In genomic region chr11:113666648-113667047, GRCm38 (mm10) we compare ENCODE assay signal across 8 mouse cellular contexts. TPM values are rescaled to one million over a fixed set of nuclear protein-coding genes. Genes with fewer than 3 reads are reported as not detected.
A peak's percentile ranks its signal among the peaks of the same experiment; 100 is the strongest.
DNase-seq lines count a peak whose midpoint lies in the region; ATAC-seq and TF ChIP-seq lines count a peak whose summit lies in the region.

No protein-coding gene starts in this region.

- H3K9me3 ChIP-seq in heart, embryonic 13.5 days: no peaks in the 10 kb centered on the region
- no peaks in the 10 kb centered on the region for H3K9me3 ChIP-seq in liver, embryonic 13.5 days (replicated peaks)
- no peaks in the 10 kb centered on the region for H3K9me3 ChIP-seq in hindbrain, embryonic 11.5 days (ENCODE audit: control insufficient read depth, low read length)

- no peak overlapping the region for H3K9ac ChIP-seq in heart, embryonic 13.5 days
- H3K9ac ChIP-seq in liver, embryonic 13.5 days: peak overlapping the region; percentile 57
- no peak overlapping the region for H3K9ac ChIP-seq in hindbrain, embryonic 11.5 days (ENCODE audit: low read depth, low read length)

- no peak overlapping the region for H3K27ac ChIP-seq in heart, embryonic 13.5 days (replicated peaks)
- peak overlapping the region; percentile 82 for H3K27ac ChIP-seq in liver, embryonic 13.5 days
- no peak overlapping the region for H3K27ac ChIP-seq in thymus, adult 2 months (ENCODE audit: control insufficient read depth, insufficient read depth, low read length)
- no peak overlapping the region for H3K27ac ChIP-seq in hindbrain, embryonic 11.5 days (ENCODE audit: low read depth, low read length)

- DNase-seq in heart, postnatal 36 days: no peak
- DNase-seq in induced T-regulatory cell, adult 2 months (ENCODE audit: low read depth): peak; percentile 52
- DNase-seq in liver, embryonic 13.5 days: no peak
- peak; percentile 46 for DNase-seq in thymus, adult 2 months
- DNase-seq in c-Kit-positive CD71-positive TER-119-positive erythroid progenitor cells, embryonic 14.5 days (ENCODE audit: low spot score): no peak
- DNase-seq in frontal cortex, adult 2 months (ENCODE audit: extremely low spot score in 1 of 2, low spot score in 1 of 2): no peak
- no peak for DNase-seq in hindbrain, embryonic 11.5 days (ENCODE audit: low spot score)

- H3K27me3 ChIP-seq in heart, embryonic 13.5 days (replicated peaks): no peaks in the 10 kb centered on the region
- H3K27me3 ChIP-seq in liver, embryonic 13.5 days: no peaks in the 10 kb centered on the region
- H3K27me3 ChIP-seq in thymus, adult 2 months (ENCODE audit: control insufficient read depth, insufficient read depth, low read length): no peaks in the 10 kb centered on the region
- H3K27me3 ChIP-seq in hindbrain, embryonic 11.5 days (ENCODE audit: control insufficient read depth, insufficient read depth, low read length): no peaks in the 10 kb centered on the region

- peaks cover 81% of the 10 kb centered on the region for H3K36me3 ChIP-seq in heart, embryonic 13.5 days
- H3K36me3 ChIP-seq in liver, embryonic 13.5 days: peaks cover 91% of the 10 kb centered on the region
- H3K36me3 ChIP-seq in thymus, adult 2 months (ENCODE audit: control insufficient read depth, insufficient read depth, low read length): peaks cover 36% of the 10 kb centered on the region
- H3K36me3 ChIP-seq in hindbrain, embryonic 11.5 days (ENCODE audit: control insufficient read depth, insufficient read depth, low read length): no peaks in the 10 kb centered on the region

- intact Hi-C loops in heart, postnatal 36 days (cut with DNase I): no loop called here

- TF ChIP-seq CTCF in thymus, adult 2 months (IDR thresholded peaks at IDR 0.05; ENCODE audit: borderline replicate concordance, control insufficient read depth, extremely low read depth, insufficient read depth, low read length, poor library complexity): no peak

- H3K4me2 ChIP-seq in heart, embryonic 13.5 days: peak overlapping the region; percentile 19; the same call in 1 of the 2 replicates
- peak overlapping the region; percentile 56 for H3K4me2 ChIP-seq in liver, embryonic 13.5 days
- no peak overlapping the region for H3K4me2 ChIP-seq in hindbrain, embryonic 11.5 days (replicated peaks; ENCODE audit: low read depth, low read length)

- no peak for ATAC-seq in heart, embryonic 13.5 days (ENCODE audit: extremely low read depth, insufficient number of reproducible peaks, low FRiP score, low TSS enrichment)
- peak; percentile 41; the same call in 1 of the 2 replicates for ATAC-seq in liver, embryonic 13.5 days (ENCODE audit: low read depth)
- no peak for ATAC-seq in hindbrain, embryonic 11.5 days (ENCODE audit: low FRiP score)

- H3K4me1 ChIP-seq in heart, embryonic 13.5 days: peaks cover 38% of the 10 kb centered on the region
- H3K4me1 ChIP-seq in liver, embryonic 13.5 days (replicated peaks): peaks cover 62% of the 10 kb centered on the region
- H3K4me1 ChIP-seq in thymus, adult 2 months (replicated peaks; ENCODE audit: control insufficient read depth, insufficient read depth, low read length): peaks cover 4% of the 10 kb centered on the region
- H3K4me1 ChIP-seq in hindbrain, embryonic 11.5 days (replicated peaks; ENCODE audit: control insufficient read depth, insufficient read depth, low read length): no peaks in the 10 kb centered on the region

- H3K4me3 ChIP-seq in heart, embryonic 13.5 days: no peak overlapping the region
- peak overlapping the region; percentile 20 for H3K4me3 ChIP-seq in liver, embryonic 13.5 days (replicated peaks)
- no peak overlapping the region for H3K4me3 ChIP-seq in thymus, adult 2 months (ENCODE audit: control insufficient read depth, insufficient read depth, low read length)
- H3K4me3 ChIP-seq in hindbrain, embryonic 11.5 days (ENCODE audit: low read depth, low read length): no peak overlapping the region

- 56% methylated on average over 10 of the region's 10 CpGs for WGBS in heart, embryonic 13.5 days
- 36% methylated on average over 10 of the region's 10 CpGs for WGBS in liver, embryonic 13.5 days (ENCODE audit: insufficient replicate concordance)
- WGBS in thymus, adult 2 months: 40% methylated on average over 10 of the region's 10 CpGs
- WGBS in hindbrain, embryonic 11.5 days: 64% methylated on average over 10 of the region's 10 CpGs

- no peak for TF ChIP-seq POLR2A in thymus, adult 2 months (IDR thresholded peaks at IDR 0.05; ENCODE audit: control insufficient read depth, extremely low read depth, insufficient read depth, low read length, poor library complexity)

RNA-seq across cellular contexts. Expression of gene Slc39a11, which starts 16.8 kb away (rescaled TPM):
- polyA plus RNA-seq in heart, embryonic 13.5 days (2015; fragmentation: Nextera tagmentation; extraction: Ambion mirVana): 15.2 and 16.8 TPM in 2 replicates
- total RNA-seq in heart, postnatal 36 days (2021): 1 to 10 TPM; 2.6 to 3.9 TPM
- polyA plus RNA-seq in liver, embryonic 13.5 days (2015; fragmentation: Nextera tagmentation; extraction: Ambion mirVana): 15.0 and 16.3 TPM in 2 replicates
- polyA plus RNA-seq in thymus, adult 2 months (2012; rRNA removed): 18.0 and 19.0 TPM in 2 replicates
- polyA plus RNA-seq in frontal cortex, adult 2 months (2012; rRNA removed): 11.2 and 12.3 TPM in 2 replicates
- 20.1 and 20.4 TPM in 2 replicates for polyA plus RNA-seq in hindbrain, embryonic 11.5 days (2014; fragmentation: Nextera tagmentation; extraction: Ambion mirVana)

RNA-seq across cellular contexts. Expression of gene Fam104a, which starts 17.3 kb away (rescaled TPM):
- polyA plus RNA-seq in heart, embryonic 13.5 days (2015; fragmentation: Nextera tagmentation; extraction: Ambion mirVana): 43.9 and 46.5 TPM in 2 replicates
- 10 to 100 TPM; 14.9 to 15.6 TPM for total RNA-seq in heart, postnatal 36 days (2021)
- 45.1 and 46.3 TPM in 2 replicates for polyA plus RNA-seq in liver, embryonic 13.5 days (2015; fragmentation: Nextera tagmentation; extraction: Ambion mirVana)
- polyA plus RNA-seq in thymus, adult 2 months (2012; rRNA removed): 44.7 and 51.6 TPM in 2 replicates
- 27.9 and 28.8 TPM in 2 replicates for polyA plus RNA-seq in frontal cortex, adult 2 months (2012; rRNA removed)
- 49.9 and 56.4 TPM in 2 replicates for polyA plus RNA-seq in hindbrain, embryonic 11.5 days (2014; fragmentation: Nextera tagmentation; extraction: Ambion mirVana)

RNA-seq across cellular contexts. Expression of gene D11Wsu47e, which starts 17.6 kb away (rescaled TPM):
- 15.1 and 16.0 TPM in 2 replicates for polyA plus RNA-seq in heart, embryonic 13.5 days (2015; fragmentation: Nextera tagmentation; extraction: Ambion mirVana)
- 1 to 10 TPM; 6.3 to 8.2 TPM for total RNA-seq in heart, postnatal 36 days (2021)
- 9.5 and 11.0 TPM in 2 replicates for polyA plus RNA-seq in liver, embryonic 13.5 days (2015; fragmentation: Nextera tagmentation; extraction: Ambion mirVana)
- polyA plus RNA-seq in thymus, adult 2 months (2012; rRNA removed): 13.6 TPM in 2 replicates
- polyA plus RNA-seq in frontal cortex, adult 2 months (2012; rRNA removed): 12.9 and 16.4 TPM in 2 replicates
- polyA plus RNA-seq in hindbrain, embryonic 11.5 days (2014; fragmentation: Nextera tagmentation; extraction: Ambion mirVana): 20.2 and 21.0 TPM in 2 replicates

RNA-seq across cellular contexts. Expression of gene Cog1, which starts 17.7 kb away (rescaled TPM):
- 15.5 and 16.6 TPM in 2 replicates for polyA plus RNA-seq in heart, embryonic 13.5 days (2015; fragmentation: Nextera tagmentation; extraction: Ambion mirVana)
- 10 to 100 TPM; 17.6 to 18.3 TPM for total RNA-seq in heart, postnatal 36 days (2021)
- polyA plus RNA-seq in liver, embryonic 13.5 days (2015; fragmentation: Nextera tagmentation; extraction: Ambion mirVana): 12.3 and 14.3 TPM in 2 replicates
- polyA plus RNA-seq in thymus, adult 2 months (2012; rRNA removed): 66.4 and 67.4 TPM in 2 replicates
- 59.1 and 61.1 TPM in 2 replicates for polyA plus RNA-seq in frontal cortex, adult 2 months (2012; rRNA removed)
- polyA plus RNA-seq in hindbrain, embryonic 11.5 days (2014; fragmentation: Nextera tagmentation; extraction: Ambion mirVana): 37.6 and 37.8 TPM in 2 replicates

RNA-seq across cellular contexts. Expression of gene Cpsf4l, which starts 43.2 kb away (rescaled TPM):
- polyA plus RNA-seq in heart, embryonic 13.5 days (2015; fragmentation: Nextera tagmentation; extraction: Ambion mirVana): 0.24 TPM in 1 of 2 replicates, not detected in the other
- total RNA-seq in heart, postnatal 36 days (2021): not detected
- not detected in 2 replicates for polyA plus RNA-seq in liver, embryonic 13.5 days (2015; fragmentation: Nextera tagmentation; extraction: Ambion mirVana)
- polyA plus RNA-seq in thymus, adult 2 months (2012; rRNA removed): 0.84 and 1.4 TPM in 2 replicates
- 0.22 TPM in 1 of 2 replicates, not detected in the other for polyA plus RNA-seq in frontal cortex, adult 2 months (2012; rRNA removed)
- 0.80 and 0.86 TPM in 2 replicates for polyA plus RNA-seq in hindbrain, embryonic 11.5 days (2014; fragmentation: Nextera tagmentation; extraction: Ambion mirVana)

Comparison
In these comparisons a context has a peak if more than half of its experiments do, and no peak if none do; other contexts are left out.
1. DNase-seq: peak in induced T-regulatory cell, adult 2 months (single experiment) and thymus, adult 2 months (single experiment); none in heart, postnatal 36 days (0 of 2), liver, embryonic 13.5 days (single experiment), c-Kit-positive CD71-positive TER-119-positive erythroid progenitor cells, embryonic 14.5 days (single experiment), frontal cortex, adult 2 months (0 of 2) and hindbrain, embryonic 11.5 days (single experiment).